Mouse (Mus musculus) heart, postnatal 0 days (tissue): ENCODE data around the gene Slc35e3.

Source experiments
- CTCF ChIP-seq: IDR thresholded peaks from 2 replicates; pipeline ENCODE4 v1.5.1; 2016; ENCODE audit warnings: antibody characterized with exemption, control low read depth, low read depth
- EP300 ChIP-seq: IDR thresholded peaks from 2 replicates; pipeline ENCODE4 v1.6.1; 2016; ENCODE audit warnings: antibody characterized with exemption, low read depth

DNA sequence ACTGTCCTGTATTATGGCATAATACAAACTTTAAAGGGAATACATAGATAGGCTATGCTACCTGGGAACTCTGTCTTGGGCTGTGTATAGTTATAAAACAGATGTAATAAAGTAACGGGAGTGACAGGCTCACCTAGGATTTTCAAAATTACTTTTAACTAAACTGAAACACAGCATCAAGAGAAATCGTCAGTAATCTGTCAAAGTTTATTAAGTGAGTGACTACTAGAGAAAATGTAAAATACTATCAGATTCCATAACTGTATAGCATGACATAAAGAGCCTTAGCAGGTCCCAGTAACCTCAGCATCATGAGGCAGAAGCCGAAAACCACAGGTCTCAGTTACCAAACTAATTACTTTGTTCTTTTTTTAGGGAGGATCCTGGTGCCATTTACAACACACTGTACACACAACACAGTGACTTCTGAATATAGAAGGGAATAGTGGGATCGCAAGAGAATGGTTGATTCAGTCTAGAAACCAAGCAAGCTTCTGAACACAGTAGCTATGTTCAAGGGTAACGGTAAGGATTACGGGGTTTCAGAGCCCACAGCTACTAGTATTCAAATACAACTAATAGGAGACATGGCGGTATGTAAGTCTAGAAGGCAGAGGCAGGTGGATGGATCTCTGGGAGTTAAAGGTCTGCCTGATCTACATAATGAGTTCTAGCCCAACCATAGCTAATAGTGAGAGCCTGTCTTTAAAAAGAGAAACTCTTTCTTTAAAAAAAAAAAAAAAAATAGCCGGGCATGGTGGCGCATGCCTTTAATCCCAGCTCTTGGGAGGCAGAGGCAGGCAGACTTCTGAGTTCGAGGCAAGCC is 47.6 kb downstream of the Slc35e3 start:
- TF ChIP-seq CTCF: no peak
- no peak for TF ChIP-seq EP300
